Mouse (Mus musculus) hindbrain, embryonic 11.5 days (tissue): ENCODE measurements around the gene Slc22a12. TPM values are rescaled to one million over a fixed set of nuclear protein-coding genes. Genes with fewer than 3 reads are reported as not detected.
A peak's percentile ranks its signal among the peaks of the same experiment; 100 is the strongest.

Source experiments
- ATAC-seq: fragments of 200-750 bp; cut with Nextera tagmentation; 2 replicates; pipeline ENCODE4 v1.8.0; 2017; ENCODE audit warnings: mild to moderate bottlenecking, moderate TSS enrichment, moderate library complexity; ENCODE audit not compliant: low FRiP score
- DNase-seq: peaks from one replicate; pipeline ENCODE4 v3.0.0-alpha.2; 2015; ENCODE audit warnings: low spot score
- H3K27ac ChIP-seq: fragments of 300-500 bp; sonication (generic); 2 replicates; pipeline ENCODE4 v1.5.1; 2014; ENCODE audit warnings: mild to moderate bottlenecking, low read depth, low read length
- H3K27me3 ChIP-seq: fragments of 300-500 bp; sonication (generic); 2 replicates; pipeline ENCODE4 v1.6.1; 2014; ENCODE audit warnings: mild to moderate bottlenecking, low read length, moderate library complexity, mixed read lengths; ENCODE audit not compliant: control insufficient read depth, insufficient read depth
- H3K36me3 ChIP-seq: fragments of 300-500 bp; sonication (generic); 2 replicates; pipeline ENCODE4 v1.6.1; 2014; ENCODE audit warnings: mild to moderate bottlenecking, low read length, moderate library complexity, mixed read lengths; ENCODE audit not compliant: control insufficient read depth, insufficient read depth
- H3K4me1 ChIP-seq: fragments of 300-500 bp; sonication (generic); replicated peaks from 2 replicates; pipeline ENCODE4 v1.6.1; 2014; ENCODE audit warnings: low read length, mixed read lengths; ENCODE audit not compliant: control insufficient read depth, insufficient read depth
- H3K4me2 ChIP-seq: fragments of 300-500 bp; sonication (generic); replicated peaks from 2 replicates; pipeline ENCODE4 v1.6.1; 2014; ENCODE audit warnings: mild to moderate bottlenecking, low read depth, low read length
- H3K4me3 ChIP-seq: fragments of 300-500 bp; sonication (generic); 2 replicates; pipeline ENCODE4 v1.5.1; 2014; ENCODE audit warnings: low read depth, low read length
- H3K9ac ChIP-seq: fragments of 300-500 bp; sonication (generic); 2 replicates; pipeline ENCODE4 v1.6.1; 2014; ENCODE audit warnings: low read depth, low read length
- H3K9me3 ChIP-seq: fragments of 300-500 bp; sonication (generic); 2 replicates; pipeline ENCODE4 v1.6.1; 2016; ENCODE audit warnings: low read length; ENCODE audit not compliant: control insufficient read depth
- WGBS: fragments of 180-500 bp; shearing (Covaris S2); extraction: QIAGEN DNeasy Blood & Tissue Kit; methylation state at CpG from one replicate; pipeline ENCODE4 v1.1.7; 2014; 5-methylcytosine and 5-hydroxymethylcytosine counted together
- polyA plus RNA-seq: library from polyadenylated mRNA; unstranded; fragments of >200 nt; fragmentation: Nextera tagmentation; extraction: Ambion mirVana; gene quantifications from 2 replicates; pipeline ENCODE4 v1.2.1, GENCODE M21; 2014

The Slc22a12 gene
- polyA plus RNA-seq, 1 experiment from 2014 or later, result not detected

GRCm38 (mm10) chr19:6536696-6537095 lies 6.1 kb downstream of the Slc22a12 start:
- no peak overlapping the region for H3K4me2 ChIP-seq
- H3K4me3 ChIP-seq, result no peak overlapping the region
- H3K27me3 ChIP-seq, result peaks cover 3% of the 10 kb centered on the region; the same call in 1 of the 2 replicates
- H3K9ac ChIP-seq, result no peak overlapping the region
- H3K4me1 ChIP-seq, result peaks cover 9% of the 10 kb centered on the region
- no peaks in the 10 kb centered on the region for H3K9me3 ChIP-seq
- WGBS, result 75% methylated on average over 6 of the region's 6 CpGs
- H3K36me3 ChIP-seq, result no peaks in the 10 kb centered on the region
- no peak for DNase-seq
- no peak for ATAC-seq
- H3K27ac ChIP-seq, result no peak overlapping the region

- no peak overlapping the region for H3K27ac ChIP-seq
- no peaks in the 10 kb centered on the region for H3K9me3 ChIP-seq
- WGBS, result 83% methylated on average over 3 of the region's 3 CpGs
- no peaks in the 10 kb centered on the region for H3K36me3 ChIP-seq
- peaks cover 14% of the 10 kb centered on the region for H3K4me1 ChIP-seq
- ATAC-seq, result no peak
- peaks cover 3% of the 10 kb centered on the region; the same call in 1 of the 2 replicates for H3K27me3 ChIP-seq
- no peak for DNase-seq
- no peak overlapping the region for H3K4me3 ChIP-seq
- no peak overlapping the region for H3K9ac ChIP-seq
- no peak overlapping the region for H3K4me2 ChIP-seq
These were observed 6.6 kb downstream of the Slc22a12 start for GRCm38 (mm10) chr19:6536201-6536600.

GRCm38 (mm10) chr19:6534118-6534415 lies 8.8 kb downstream of the Slc22a12 start:
- no peak for ATAC-seq
- no peaks in the 10 kb centered on the region for H3K36me3 ChIP-seq
- peaks cover 17% of the 10 kb centered on the region for H3K4me1 ChIP-seq
- 35% methylated on average over 5 of the region's 5 CpGs for WGBS
- DNase-seq, result peak; percentile 27
- no peak overlapping the region for H3K9ac ChIP-seq
- H3K9me3 ChIP-seq, result no peaks in the 10 kb centered on the region
- H3K27me3 ChIP-seq, result peaks cover 3% of the 10 kb centered on the region; the same call in 1 of the 2 replicates
- H3K4me3 ChIP-seq, result no peak overlapping the region
- no peak overlapping the region for H3K4me2 ChIP-seq
- H3K27ac ChIP-seq, result peak overlapping the region; percentile 40; the same call in 1 of the 2 replicates

- 64% methylated on average over 11 of the region's 11 CpGs for WGBS
These were observed 9.3 kb downstream of the Slc22a12 start for GRCm38 (mm10) chr19:6533290-6534117.

GRCm38 (mm10) chr19:6532656-6533055 lies 10.2 kb downstream of the Slc22a12 start:
- peak overlapping the region; percentile 94 for H3K4me2 ChIP-seq
- peak; percentile 49 for DNase-seq
- H3K4me3 ChIP-seq, result peak overlapping the region; percentile 55
- peak overlapping the region; percentile 85; the same call in 1 of the 2 replicates for H3K27ac ChIP-seq
- peaks cover 17% of the 10 kb centered on the region for H3K4me1 ChIP-seq
- H3K27me3 ChIP-seq, result peaks cover 3% of the 10 kb centered on the region; the same call in 1 of the 2 replicates
- ATAC-seq, result 0 out of 2 replicates have a peak, but pooled peaks have one; percentile 46
- no peaks in the 10 kb centered on the region for H3K9me3 ChIP-seq
- H3K36me3 ChIP-seq, result no peaks in the 10 kb centered on the region
- H3K9ac ChIP-seq, result peak overlapping the region; percentile 61
- WGBS, result 3% methylated on average over 12 of the region's 13 CpGs

More at GRCm38 (mm10) chr19:6533290-6534117, 9.3 kb downstream of the Slc22a12 start:
- Histone ChIP-seq H3K9ac (no peak overlapping the region), H3K4me2 (no peak overlapping the region), H3K4me3 (no peak overlapping the region), H3K27ac (peak overlapping the region; percentile 40; the same call in 1 of the 2 replicates), H3K27me3 (peaks cover 3% of the 10 kb centered on the region; the same call in 1 of the 2 replicates), H3K4me1 (peaks cover 17% of the 10 kb centered on the region), H3K36me3 (no peaks in the 10 kb centered on the region), H3K9me3 (no peaks in the 10 kb centered on the region)
- DNase-seq (peak; percentile 21), ATAC-seq (no peak)

DNA sequence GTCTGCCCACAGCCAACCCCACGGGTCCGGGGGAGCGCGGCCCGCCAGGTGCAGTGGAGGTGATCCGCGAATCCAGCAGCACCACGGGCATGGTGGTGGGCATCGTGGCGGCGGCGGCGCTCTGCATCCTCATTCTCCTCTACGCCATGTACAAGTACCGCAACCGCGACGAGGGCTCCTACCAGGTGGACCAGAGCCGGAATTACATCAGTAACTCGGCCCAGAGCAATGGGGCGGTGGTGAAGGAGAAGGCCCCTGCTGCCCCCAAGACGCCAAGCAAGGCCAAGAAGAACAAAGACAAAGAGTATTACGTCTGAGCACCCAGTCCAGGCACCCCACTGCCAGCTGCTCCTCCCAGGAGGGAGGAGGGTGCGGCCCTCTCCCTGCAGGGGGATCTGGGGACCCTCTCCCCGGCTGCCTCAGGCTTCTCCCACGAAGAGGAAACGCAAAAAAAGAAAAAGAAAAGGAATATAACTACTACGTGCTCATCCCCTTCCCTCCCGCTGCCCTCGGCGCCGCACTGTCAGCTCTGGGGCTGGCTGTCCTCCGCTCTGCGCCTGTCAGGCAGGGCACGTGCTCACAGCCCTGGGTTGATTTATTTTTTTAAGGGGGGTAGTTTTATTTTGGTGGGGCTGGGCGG lies 10.9 kb downstream of the Slc22a12 start:
- Histone ChIP-seq H3K4me3 (peak overlapping the region; percentile 55), H3K4me1 (peaks cover 17% of the 10 kb centered on the region), H3K9ac (peak overlapping the region; percentile 61), H3K9me3 (no peaks in the 10 kb centered on the region), H3K27ac (peak overlapping the region; percentile 85), H3K4me2 (peak overlapping the region; percentile 94), H3K27me3 (peaks cover 3% of the 10 kb centered on the region; the same call in 1 of the 2 replicates), H3K36me3 (no peaks in the 10 kb centered on the region)
- WGBS, result under 1% methylated on average over 34 of the region's 36 CpGs
- DNase-seq, result peak; percentile 64
- peak; percentile 45; the same call in 1 of the 2 replicates for ATAC-seq

- H3K4me3 ChIP-seq, result peak overlapping the region; percentile 55
- H3K9ac ChIP-seq, result peak overlapping the region; percentile 61
- H3K9me3 ChIP-seq, result no peaks in the 10 kb centered on the region
- DNase-seq (peak; percentile 71), ATAC-seq (no peak)
- peak overlapping the region; percentile 94 for H3K4me2 ChIP-seq
- peaks cover 3% of the 10 kb centered on the region; the same call in 1 of the 2 replicates for H3K27me3 ChIP-seq
- H3K36me3 ChIP-seq, result no peaks in the 10 kb centered on the region
- 2% methylated on average over 36 of the region's 56 CpGs for WGBS
- H3K4me1 ChIP-seq, result peaks cover 17% of the 10 kb centered on the region
- H3K27ac ChIP-seq, result peak overlapping the region; percentile 85
These were observed 11.7 kb downstream of the Slc22a12 start for GRCm38 (mm10) chr19:6531011-6531631.

DNA sequence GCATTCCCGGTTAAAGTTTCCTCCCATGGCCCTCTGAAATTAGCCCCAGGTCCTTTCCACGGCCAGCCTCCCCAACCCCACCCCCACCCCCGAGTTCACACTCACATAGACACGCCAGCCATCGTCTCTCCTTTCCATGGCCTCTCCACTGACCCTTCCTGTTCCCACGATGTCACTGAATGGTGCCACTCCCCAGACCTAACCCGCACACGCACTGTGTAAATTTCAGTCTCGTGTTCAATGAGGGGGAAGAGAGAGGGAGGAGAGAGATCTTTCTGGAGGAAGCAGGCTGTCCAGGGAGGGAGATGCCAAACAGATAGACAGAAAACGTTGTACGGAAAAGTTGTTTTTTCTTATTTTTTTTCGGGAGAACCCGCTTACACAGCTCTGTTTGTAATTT lies 12.5 kb downstream of the Slc22a12 start:
- peak; percentile 47 for DNase-seq
- H3K36me3 ChIP-seq, result no peaks in the 10 kb centered on the region
- peaks cover 3% of the 10 kb centered on the region; the same call in 1 of the 2 replicates for H3K27me3 ChIP-seq
- H3K27ac ChIP-seq, result no peak overlapping the region
- 0 out of 2 replicates have a peak, but pooled peaks have one; percentile 8 for ATAC-seq
- peaks cover 17% of the 10 kb centered on the region for H3K4me1 ChIP-seq
- H3K9me3 ChIP-seq, result no peaks in the 10 kb centered on the region
- 19% methylated on average over 13 of the region's 13 CpGs for WGBS
- H3K9ac ChIP-seq, result no peak overlapping the region; the same call in 1 of the 2 replicates
- H3K4me2 ChIP-seq, result peak overlapping the region; percentile 20; the same call in 1 of the 2 replicates
- H3K4me3 ChIP-seq, result no peak overlapping the region
